In genomic region chr16:44625871-44626293, GRCm38 (mm10) we compare ENCODE assay signal across 15 mouse cellular contexts.
DNase-seq lines count a peak whose midpoint lies in the region; ATAC-seq lines count a peak whose summit lies in the region.
"Had no signal": no experiment of that assay in that cellular context is flagged by ENCODE, and none has a peak within 500 bp of the region (broad histone marks: within the 10 kb centered on the region; RNA-seq: fewer than 3 reads in every experiment).

No protein-coding gene starts in this region.

- H3K4me2 ChIP-seq in kidney, embryonic 16.5 days (replicated peaks; ENCODE audit: low read depth, low read length) = no peak overlapping the region
- H3K4me2 ChIP-seq in neural tube, embryonic 13.5 days = no peak overlapping the region
- H3K4me2 ChIP-seq: embryonic facial prominence, embryonic 13.5 days; hindbrain, embryonic 15.5 days; midbrain, embryonic 13.5 days; neural tube, embryonic 12.5 days had no signal

- no peak overlapping the region for H3K4me3 ChIP-seq in kidney, embryonic 16.5 days (ENCODE audit: low read length)
- no peak overlapping the region for H3K4me3 ChIP-seq in neural tube, embryonic 13.5 days
- no peak overlapping the region for H3K4me3 ChIP-seq in limb, embryonic 10.5 days
- H3K4me3 ChIP-seq: embryonic facial prominence, embryonic 13.5 days; hindbrain, embryonic 15.5 days; midbrain, embryonic 13.5 days; neural tube, embryonic 12.5 days had no signal

- DNase-seq in kidney, postnatal 25 days = no peak
- DNase-seq in neural tube, embryonic 10.5 days (ENCODE audit: extremely low spot score, low spot score) = no peak
- DNase-seq in limb, embryonic 10.5 days (ENCODE audit: low spot score) = no peak
- no peak for DNase-seq in frontal cortex, postnatal 25 days (ENCODE audit: low spot score in 2 of 2)
- no peak for DNase-seq in left cerebral cortex, postnatal 10 days (ENCODE audit: extremely low spot score in 1 of 2, low spot score in 2 of 2)
- DNase-seq: adrenal gland, postnatal 36 days; cerebellum, postnatal 25 days; liver, postnatal 0 days had no signal

- WGBS in kidney, embryonic 16.5 days = 20% methylated on average over 3 of the region's 3 CpGs
- 77% methylated on average over 3 of the region's 3 CpGs for WGBS in neural tube, embryonic 13.5 days
- 61% methylated on average over 3 of the region's 3 CpGs for WGBS in limb, embryonic 10.5 days

- intact Hi-C loops in left cerebral cortex, postnatal 10 days (cut with DNase I) = no loop called here

- H3K9ac ChIP-seq in kidney, embryonic 16.5 days (replicated peaks; ENCODE audit: low read length) = no peak overlapping the region
- H3K9ac ChIP-seq in neural tube, embryonic 13.5 days = no peak overlapping the region
- H3K9ac ChIP-seq: embryonic facial prominence, embryonic 13.5 days; hindbrain, embryonic 15.5 days; liver, postnatal 0 days; midbrain, embryonic 13.5 days; neural tube, embryonic 12.5 days had no signal

- H3K27ac ChIP-seq in kidney, embryonic 16.5 days (ENCODE audit: low read length) = peak overlapping the region; percentile 48
- H3K27ac ChIP-seq in neural tube, embryonic 13.5 days (replicated peaks) = 0 out of 2 replicates have a peak overlapping the region, but pooled peaks have one; percentile 13
- peak overlapping the region; percentile 64 for H3K27ac ChIP-seq in limb, embryonic 10.5 days
- H3K27ac ChIP-seq: hindbrain, embryonic 15.5 days; midbrain, embryonic 13.5 days; neural tube, embryonic 12.5 days had no signal

- H3K36me3 ChIP-seq in kidney, embryonic 16.5 days (ENCODE audit: insufficient read depth, low read length) = no peaks in the 10 kb centered on the region
- H3K36me3 ChIP-seq in neural tube, embryonic 13.5 days = no peaks in the 10 kb centered on the region
- H3K36me3 ChIP-seq in limb, embryonic 10.5 days = peaks cover 18% of the 10 kb centered on the region
- H3K36me3 ChIP-seq: embryonic facial prominence, embryonic 13.5 days; hindbrain, embryonic 15.5 days; midbrain, embryonic 13.5 days; neural tube, embryonic 12.5 days had no signal

- peaks cover 48% of the 10 kb centered on the region for H3K4me1 ChIP-seq in kidney, embryonic 16.5 days (ENCODE audit: insufficient read depth, low read length)
- H3K4me1 ChIP-seq in neural tube, embryonic 13.5 days (replicated peaks) = peaks cover 25% of the 10 kb centered on the region
- H3K4me1 ChIP-seq in limb, embryonic 10.5 days = peaks cover 33% of the 10 kb centered on the region
- H3K4me1 ChIP-seq: hindbrain, embryonic 15.5 days had no signal

- no peaks in the 10 kb centered on the region for H3K9me3 ChIP-seq in kidney, embryonic 16.5 days (ENCODE audit: low read length)
- no peaks in the 10 kb centered on the region for H3K9me3 ChIP-seq in neural tube, embryonic 13.5 days
- no peaks in the 10 kb centered on the region for H3K9me3 ChIP-seq in limb, embryonic 10.5 days (replicated peaks)
- H3K9me3 ChIP-seq: embryonic facial prominence, embryonic 13.5 days; hindbrain, embryonic 15.5 days; midbrain, embryonic 13.5 days; neural tube, embryonic 12.5 days had no signal

- no peaks in the 10 kb centered on the region for H3K27me3 ChIP-seq in kidney, embryonic 16.5 days (ENCODE audit: insufficient read depth, low read length)
- H3K27me3 ChIP-seq in neural tube, embryonic 13.5 days = no peaks in the 10 kb centered on the region
- H3K27me3 ChIP-seq in limb, embryonic 10.5 days (ENCODE audit: low read depth, poor library complexity, severe bottlenecking) = no peaks in the 10 kb centered on the region
- H3K27me3 ChIP-seq: embryonic facial prominence, embryonic 13.5 days; hindbrain, embryonic 15.5 days; midbrain, embryonic 13.5 days; neural tube, embryonic 12.5 days had no signal

- no peak for ATAC-seq in kidney, embryonic 16.5 days (ENCODE audit: low FRiP score, low TSS enrichment)
- ATAC-seq in neural tube, embryonic 13.5 days (ENCODE audit: low read depth) = no peak
- ATAC-seq: activated CD4-positive, CD25-positive, alpha-beta regulatory T cell, adult 4 months; liver, postnatal 0 days had no signal

Comparison
In these comparisons a context has a peak if more than half of its experiments do, and no peak if none do; other contexts are left out.
1. H3K27ac ChIP-seq: peak in every context shown above with its lines; median percentile 64 in limb, embryonic 10.5 days; 48 in kidney, embryonic 16.5 days; 13 in neural tube, embryonic 13.5 days.